Mouse (Mus musculus) embryonic facial prominence, embryonic 11.5 days (tissue): ENCODE data around the gene Nova2. TPM values are rescaled to one million over a fixed set of nuclear protein-coding genes. Genes with fewer than 3 reads are reported as not detected.

Experiments
- ATAC-seq: fragments of 200-750 bp; cut with Nextera tagmentation; replicated peaks from 2 replicates; pipeline ENCODE4 v1.8.0; 2017; ENCODE audit warnings: low read depth; ENCODE audit not compliant: insufficient number of reproducible peaks, low FRiP score, low TSS enrichment
- DNase-seq: peaks from one replicate; pipeline ENCODE4 v3.0.0-alpha.2; 2015; ENCODE audit warnings: low spot score
- H3K27ac ChIP-seq: fragments of 300-500 bp; sonication (generic); replicated peaks from 2 replicates; pipeline ENCODE4 v1.5.1; 2014; ENCODE audit warnings: mild to moderate bottlenecking, low read depth, low read length, control low read depth
- H3K27me3 ChIP-seq: fragments of 300-500 bp; sonication (generic); 2 replicates; pipeline ENCODE4 v1.6.1; 2014; ENCODE audit warnings: mild to moderate bottlenecking, low read length, moderate library complexity, mixed read lengths; ENCODE audit not compliant: control insufficient read depth, insufficient read depth
- H3K36me3 ChIP-seq: fragments of 300-500 bp; sonication (generic); replicated peaks from 2 replicates; pipeline ENCODE4 v1.6.1; 2014; ENCODE audit warnings: low read depth, mild to moderate bottlenecking, low read length, moderate library complexity, mixed read lengths; ENCODE audit not compliant: control insufficient read depth, insufficient read depth
- H3K4me1 ChIP-seq: fragments of 300-500 bp; sonication (generic); 2 replicates; pipeline ENCODE4 v1.6.1; 2014; ENCODE audit warnings: low read length, mixed read lengths; ENCODE audit not compliant: control insufficient read depth, insufficient read depth
- H3K4me2 ChIP-seq: fragments of 300-500 bp; sonication (generic); 2 replicates; pipeline ENCODE4 v1.6.1; 2014; ENCODE audit warnings: low read depth, mild to moderate bottlenecking, control low read depth, low read length, moderate library complexity
- H3K4me3 ChIP-seq: fragments of 300-500 bp; sonication (generic); 2 replicates; pipeline ENCODE4 v1.5.1; 2014; ENCODE audit warnings: low read depth, low read length, control low read depth
- H3K9ac ChIP-seq: fragments of 300-500 bp; sonication (generic); replicated peaks from 2 replicates; pipeline ENCODE4 v1.6.1; 2014; ENCODE audit warnings: mild to moderate bottlenecking, control low read depth, low read length
- H3K9me3 ChIP-seq: fragments of 300-500 bp; sonication (generic); replicated peaks from 2 replicates; pipeline ENCODE4 v1.6.1; 2016; ENCODE audit warnings: mild to moderate bottlenecking, low read length, inconsistent platforms, mixed read lengths; ENCODE audit not compliant: control insufficient read depth
- WGBS: fragments of 180-500 bp; shearing (Covaris S2); extraction: QIAGEN DNeasy Blood & Tissue Kit; methylation state at CpG from one replicate; pipeline ENCODE4 v1.1.7; 2014; 5-methylcytosine and 5-hydroxymethylcytosine counted together
- polyA plus RNA-seq: library from polyadenylated mRNA; unstranded; fragments of >200 nt; fragmentation: Nextera tagmentation; extraction: Ambion mirVana; gene quantifications from 2 replicates; pipeline ENCODE4 v1.2.1, GENCODE M21; 2014

Gene Nova2
- polyA plus RNA-seq, 1 experiment from 2014 or later, result 1.4 TPM

- Histone ChIP-seq H3K4me1 (no peaks in the 10 kb centered on the region), H3K4me2 (no peak overlapping the region), H3K9ac (no peak overlapping the region), H3K27ac (no peak overlapping the region), H3K9me3 (no peaks in the 10 kb centered on the region), H3K4me3 (no peak overlapping the region), H3K36me3 (no peaks in the 10 kb centered on the region), H3K27me3 (no peaks in the 10 kb centered on the region)
- no peak for ATAC-seq
- 89% methylated on average over 3 of the region's 3 CpGs for WGBS
- no peak for DNase-seq
These were observed 45.3 kb downstream of the Nova2 start for GRCm38 (mm10) chr7:18970956-18971355.

DNA sequence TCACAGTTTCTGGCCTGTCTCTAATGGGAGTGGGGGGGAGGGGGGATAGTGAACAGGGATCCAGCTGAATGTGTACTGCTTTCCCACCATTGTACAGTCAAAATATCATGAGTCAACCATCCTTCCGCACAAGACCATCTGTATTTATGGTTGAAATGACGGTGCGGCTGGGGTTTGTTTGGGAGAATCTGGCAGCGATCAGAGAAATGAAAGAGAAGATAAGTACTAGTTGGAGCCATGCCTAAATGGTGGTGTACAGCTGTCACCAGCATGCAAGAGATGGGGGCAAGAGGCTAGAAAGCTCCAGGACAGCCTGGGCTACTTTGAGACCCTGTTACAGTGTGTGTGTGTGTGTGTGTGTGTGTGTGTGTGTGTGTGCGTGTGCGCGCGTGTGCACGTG lies 52.7 kb downstream of the Nova2 start:
- Histone ChIP-seq H3K4me3 (no peak overlapping the region), H3K27ac (no peak overlapping the region), H3K4me2 (no peak overlapping the region), H3K9ac (no peak overlapping the region), H3K9me3 (no peaks in the 10 kb centered on the region), H3K36me3 (no peaks in the 10 kb centered on the region), H3K27me3 (no peaks in the 10 kb centered on the region), H3K4me1 (no peaks in the 10 kb centered on the region)
- WGBS, result 88% methylated on average over 9 of the region's 9 CpGs
- ATAC-seq, result no peak
- DNase-seq, result no peak

DNA sequence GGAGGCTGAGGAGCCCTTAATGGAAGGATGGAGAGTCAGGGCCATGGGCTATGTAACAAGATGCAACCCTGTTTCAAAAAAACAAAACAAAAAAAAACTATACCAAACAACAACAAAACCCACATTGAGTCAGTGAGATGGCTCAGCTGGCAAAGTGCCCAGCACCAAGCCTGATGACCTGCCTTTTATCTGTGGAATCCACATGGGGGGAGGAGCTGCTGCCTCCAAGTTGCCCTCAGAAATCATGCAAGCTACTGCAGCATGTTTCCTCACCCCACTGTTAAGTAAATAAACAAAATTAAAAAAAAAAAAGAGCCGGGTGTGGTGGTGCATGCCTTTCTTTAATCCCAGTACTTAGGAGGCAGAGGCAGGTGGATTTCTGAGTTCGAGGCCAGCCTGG lies 60.8 kb downstream of the Nova2 start:
- H3K27me3 ChIP-seq, result no peaks in the 10 kb centered on the region
- ATAC-seq, result no peak

GRCm38 (mm10) chr7:18987100-18987499 lies 61.4 kb downstream of the Nova2 start, which contains the start of gene Nanos2:
Gene Nanos2, plus strand, starts transcription at chr7:18987400.
- H3K4me2 ChIP-seq, result no peak within 1 kb of the TSS
- H3K27ac ChIP-seq, result no peak within 1 kb of the TSS

More for the DNA sequence above, 60.8 kb downstream of the Nova2 start:
- H3K4me2 ChIP-seq, result no peak overlapping the region
- DNase-seq, result no peak
- no peak overlapping the region for H3K4me3 ChIP-seq
- no peak overlapping the region for H3K27ac ChIP-seq
- no peaks in the 10 kb centered on the region for H3K9me3 ChIP-seq
- no peaks in the 10 kb centered on the region for H3K4me1 ChIP-seq
- no peaks in the 10 kb centered on the region for H3K36me3 ChIP-seq
- no peak overlapping the region for H3K9ac ChIP-seq
- 60% methylated on average over 2 of the region's 2 CpGs for WGBS

GRCm38 (mm10) chr7:18987747-18988146 lies 62.1 kb downstream of the Nova2 start:
- H3K9ac ChIP-seq, result no peak overlapping the region
- no peaks in the 10 kb centered on the region for H3K36me3 ChIP-seq
- WGBS, result 73% methylated on average over 13 of the region's 13 CpGs
- H3K27ac ChIP-seq, result no peak overlapping the region
- no peaks in the 10 kb centered on the region for H3K9me3 ChIP-seq
- no peak overlapping the region for H3K4me3 ChIP-seq
- H3K4me2 ChIP-seq, result no peak overlapping the region
- peaks cover 6% of the 10 kb centered on the region; the same call in 1 of the 2 replicates for H3K4me1 ChIP-seq
- DNase-seq, result no peak
- no peak for ATAC-seq
- peaks cover 7% of the 10 kb centered on the region for H3K27me3 ChIP-seq

More at GRCm38 (mm10) chr7:18987100-18987499, 61.4 kb downstream of the Nova2 start, which contains the start of gene Nanos2:
- ATAC-seq (no peak), DNase-seq (no peak)
- 78% methylated on average over 2 of the region's 2 CpGs for WGBS
- Histone ChIP-seq H3K27me3 (peaks cover 5% of the 10 kb centered on the region; the same call in 1 of the 2 replicates), H3K4me3 (no peak within 1 kb of the TSS), H3K9me3 (no peaks in the 10 kb centered on the region), H3K4me1 (peaks cover 5% of the 10 kb centered on the region; the same call in 1 of the 2 replicates), H3K9ac (no peak within 1 kb of the TSS), H3K36me3 (no peaks in the 10 kb centered on the region)

- Histone ChIP-seq H3K27me3 (peaks cover 11% of the 10 kb centered on the region), H3K4me2 (no peak overlapping the region), H3K4me1 (peaks cover 6% of the 10 kb centered on the region; the same call in 1 of the 2 replicates), H3K36me3 (no peaks in the 10 kb centered on the region), H3K9ac (no peak overlapping the region), H3K4me3 (no peak overlapping the region), H3K27ac (no peak overlapping the region), H3K9me3 (no peaks in the 10 kb centered on the region)
- no peak for DNase-seq
- ATAC-seq, result no peak
- WGBS, result 73% methylated on average over 6 of the region's 6 CpGs
These were observed 63.1 kb downstream of the Nova2 start for GRCm38 (mm10) chr7:18988780-18989179.

- Histone ChIP-seq H3K4me1 (peaks cover 6% of the 10 kb centered on the region; the same call in 1 of the 2 replicates), H3K9ac (peak overlapping the region; percentile 32; the same call in 1 of the 2 replicates), H3K27me3 (peaks cover 11% of the 10 kb centered on the region), H3K4me3 (peak overlapping the region; percentile 48), H3K4me2 (peak overlapping the region; percentile 47), H3K9me3 (no peaks in the 10 kb centered on the region), H3K27ac (no peak overlapping the region), H3K36me3 (no peaks in the 10 kb centered on the region; the same call in 1 of the 2 replicates)
- ATAC-seq (no peak), DNase-seq (peak; percentile 38)
- WGBS, result 8% methylated on average over 5 of the region's 5 CpGs
These were observed 64.3 kb downstream of the Nova2 start for GRCm38 (mm10) chr7:18989995-18990394.

DNA sequence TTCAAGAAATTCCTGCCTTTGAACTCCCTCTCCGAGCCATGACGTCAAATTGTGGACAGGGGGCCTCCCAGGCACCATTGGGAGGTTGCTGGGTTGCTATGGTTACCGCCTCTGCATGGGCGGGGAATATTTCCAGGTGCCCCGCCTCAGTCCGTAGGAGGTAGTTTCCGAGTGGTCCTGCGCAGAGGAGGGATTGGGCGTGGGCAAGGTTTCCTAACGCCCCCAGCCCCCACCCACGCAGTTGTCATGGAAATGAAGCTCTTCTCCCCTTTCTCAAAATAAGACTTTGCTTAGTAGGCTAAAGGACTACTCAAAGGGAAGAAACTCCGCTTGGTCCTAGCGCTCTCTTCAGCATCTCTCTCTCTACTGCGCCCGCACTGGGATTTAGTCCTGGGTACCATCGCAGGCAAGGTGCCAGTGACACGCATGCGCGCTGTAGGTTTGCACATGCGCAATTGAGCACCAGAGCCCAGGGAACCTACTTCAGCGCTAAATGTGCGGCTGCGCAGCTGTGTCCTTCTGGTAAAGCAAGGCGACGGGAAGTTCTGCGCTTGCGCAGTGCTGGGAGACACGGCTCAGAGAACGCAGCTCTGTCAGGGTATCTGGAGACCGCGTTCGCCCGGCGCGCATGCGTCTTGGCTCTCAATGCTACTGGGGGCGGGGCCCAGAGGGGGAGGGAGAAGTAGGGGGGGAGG lies 65.1 kb downstream of the Nova2 start, which contains the start of gene Mypop:
TSS of gene Mypop (plus strand) at position 645 of the 695 bp plus-strand sequence.
- peak; percentile 94 for ATAC-seq
- Histone ChIP-seq H3K4me1 (peaks cover 6% of the 10 kb centered on the region; the same call in 1 of the 2 replicates), H3K27me3 (peaks cover 11% of the 10 kb centered on the region), H3K27ac (peak within 1 kb of the TSS; percentile 68), H3K4me3 (peak within 1 kb of the TSS; percentile 48), H3K4me2 (peak within 1 kb of the TSS; percentile 87), H3K9ac (peak within 1 kb of the TSS; percentile 65), H3K9me3 (no peaks in the 10 kb centered on the region), H3K36me3 (no peaks in the 10 kb centered on the region; the same call in 1 of the 2 replicates)
- peak; percentile 100 for DNase-seq
- WGBS, result 0% methylated on average over 37 of the region's 37 CpGs
